Mouse (Mus musculus) neutrophil, adult 83 days (primary cell): ENCODE data around the gene Poc1a. TPM values are rescaled to one million over a fixed set of nuclear protein-coding genes. Genes with fewer than 3 reads are reported as not detected.

ENCODE experiments used
- total RNA-seq, 2 experiments: library from RNA; stranded (reverse); gene quantifications; one replicate each; pipeline ENCODE4 v1.2.4; 2023

Gene Poc1a
- 10 to 100 TPM; 17.3 to 17.5 TPM for total RNA-seq

DNA sequence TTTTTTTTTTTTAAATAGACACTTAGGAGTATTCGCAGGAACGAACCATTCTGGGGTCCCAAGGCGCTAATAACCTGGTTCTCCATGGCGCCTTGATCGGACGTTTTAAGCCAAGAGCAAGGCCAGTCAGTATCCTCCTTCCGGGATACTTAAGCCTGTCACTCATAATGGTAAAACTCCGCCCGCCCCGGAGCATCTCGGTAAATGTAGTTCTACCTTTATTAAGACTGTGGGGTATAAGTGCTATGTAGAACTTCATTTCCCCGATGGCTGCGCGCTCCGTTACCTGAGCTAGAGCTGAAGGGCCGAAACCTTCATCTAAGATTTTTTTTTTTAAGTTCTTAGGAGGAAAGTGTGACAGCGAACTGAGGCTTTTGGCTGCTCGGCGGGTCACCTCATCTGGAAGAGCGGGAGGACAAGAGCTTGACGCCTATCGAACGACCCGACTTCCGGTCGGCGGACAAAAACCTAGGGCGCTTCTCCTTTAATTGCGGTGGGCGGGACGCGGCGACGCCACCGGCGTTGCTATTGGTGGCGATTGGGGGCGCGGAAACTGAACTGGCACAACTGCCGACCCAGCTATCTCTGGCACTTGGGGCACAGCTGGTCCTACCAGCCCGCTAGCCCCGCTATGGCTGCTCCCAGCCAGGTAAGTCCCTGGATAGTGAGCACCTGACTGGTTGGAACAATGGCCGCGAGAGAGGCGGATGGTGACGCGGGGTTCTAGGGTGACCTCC is at the start of gene Poc1a:
Poc1a (plus strand) TSS at position 254 of the 737 bp plus-strand sequence.

DNA sequence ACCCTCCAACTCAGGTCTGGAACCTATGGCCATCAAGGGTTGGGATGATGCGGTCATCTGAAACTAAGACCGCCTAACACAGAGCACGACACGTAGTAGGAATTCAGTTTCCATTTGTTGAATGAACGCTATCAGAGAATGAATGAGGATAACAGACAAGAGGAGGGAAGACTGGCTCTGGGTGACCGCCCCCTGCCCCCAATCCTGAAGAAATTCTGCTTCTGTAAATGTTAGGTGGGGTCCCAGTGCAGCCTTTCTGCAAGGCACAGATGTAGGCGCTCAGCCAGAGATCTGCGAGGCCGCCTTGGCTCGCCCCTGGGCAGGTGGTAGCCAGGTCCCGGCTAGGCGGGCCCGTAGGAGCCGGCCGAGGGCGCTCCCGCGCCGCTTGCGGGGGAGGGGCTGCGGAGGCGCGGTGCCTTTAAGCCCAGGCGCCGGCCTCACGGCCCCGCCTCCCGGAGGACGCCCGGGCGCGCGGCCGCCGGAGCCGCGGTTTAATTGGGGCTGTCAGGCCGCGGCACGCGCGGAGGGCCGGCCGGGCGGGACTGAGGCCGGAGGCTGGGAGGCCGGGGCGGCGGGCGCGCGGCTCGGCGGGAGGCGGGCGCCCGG is 87.4 kb downstream of the Poc1a start, which contains the start of gene Dusp7:
Dusp7 (plus strand) TSS at position 521 of the 606 bp plus-strand sequence.

Other genes starting within 250 kb of the Poc1a start
- gene Col6a4, start 184.3 kb upstream of the Poc1a start, total RNA-seq, result not detected
- 1 to 10 TPM; 1.2 to 2.4 TPM for gene Glyctk, start 122.9 kb upstream of the Poc1a start, total RNA-seq
- 10 to 100 TPM; 57.7 to 62.3 TPM for gene Wdr82, start 110.1 kb upstream of the Poc1a start, total RNA-seq
- 100 to 1,000 TPM; 132 to 139 TPM for gene Ppm1m, start 81.3 kb upstream of the Poc1a start, total RNA-seq
- gene Twf2, start 78.0 kb upstream of the Poc1a start, total RNA-seq, result 100 to 1,000 TPM; 166 to 171 TPM
- gene Tlr9, start 58.5 kb upstream of the Poc1a start, total RNA-seq, result 10 to 100 TPM; 14.7 to 15.4 TPM
- 100 to 1,000 TPM; 215 to 220 TPM for gene Alas1, start 32.4 kb upstream of the Poc1a start, total RNA-seq
- gene Dusp7, start 87.6 kb downstream of the Poc1a start, total RNA-seq, result 10 to 100 TPM; 22.1 to 25.2 TPM
- 100 to 1,000 TPM; 320 to 397 TPM for gene Rpl29, start 148.4 kb downstream of the Poc1a start, total RNA-seq
- gene Acy1, start 157.3 kb downstream of the Poc1a start, total RNA-seq, result 1 to 10 TPM; 4.6 to 5.3 TPM
- 1 to 10 TPM; 1.2 to 1.3 TPM for gene Abhd14b, start 166.4 kb downstream of the Poc1a start, total RNA-seq
- gene Abhd14a, start 166.6 kb downstream of the Poc1a start, total RNA-seq, result 1 to 10 TPM; 1.8 to 1.9 TPM
- gene Pcbp4, start 172.2 kb downstream of the Poc1a start, total RNA-seq, result 1 to 10 TPM; 1.6 to 2.2 TPM
- not detected for gene Gpr62, start 184.9 kb downstream of the Poc1a start, total RNA-seq
- gene Rrp9, start 194.9 kb downstream of the Poc1a start, total RNA-seq, result 10 to 100 TPM in 1 of 2 experiments, 1 to 10 TPM in 1; 8.3 to 13.0 TPM
- 10 to 100 TPM; 12.8 to 18.8 TPM for gene Parp3, start 195.9 kb downstream of the Poc1a start, total RNA-seq
- not detected for gene Iqcf1, start 218.9 kb downstream of the Poc1a start, total RNA-seq
- gene Iqcf5, start 233.5 kb downstream of the Poc1a start, total RNA-seq, result not detected